Mouse (Mus musculus): Measurements from ENCODE around the gene Cbfa2t3. TPM values are rescaled to one million over a fixed set of nuclear protein-coding genes. Genes with fewer than 3 reads are reported as not detected.
A peak's percentile ranks its signal among the peaks of the same experiment; 100 is the strongest.

Gene Cbfa2t3
- total and polyA plus RNA-seq, 3 experiments = 10.5 to 102 TPM; not detected in 1

DNA sequence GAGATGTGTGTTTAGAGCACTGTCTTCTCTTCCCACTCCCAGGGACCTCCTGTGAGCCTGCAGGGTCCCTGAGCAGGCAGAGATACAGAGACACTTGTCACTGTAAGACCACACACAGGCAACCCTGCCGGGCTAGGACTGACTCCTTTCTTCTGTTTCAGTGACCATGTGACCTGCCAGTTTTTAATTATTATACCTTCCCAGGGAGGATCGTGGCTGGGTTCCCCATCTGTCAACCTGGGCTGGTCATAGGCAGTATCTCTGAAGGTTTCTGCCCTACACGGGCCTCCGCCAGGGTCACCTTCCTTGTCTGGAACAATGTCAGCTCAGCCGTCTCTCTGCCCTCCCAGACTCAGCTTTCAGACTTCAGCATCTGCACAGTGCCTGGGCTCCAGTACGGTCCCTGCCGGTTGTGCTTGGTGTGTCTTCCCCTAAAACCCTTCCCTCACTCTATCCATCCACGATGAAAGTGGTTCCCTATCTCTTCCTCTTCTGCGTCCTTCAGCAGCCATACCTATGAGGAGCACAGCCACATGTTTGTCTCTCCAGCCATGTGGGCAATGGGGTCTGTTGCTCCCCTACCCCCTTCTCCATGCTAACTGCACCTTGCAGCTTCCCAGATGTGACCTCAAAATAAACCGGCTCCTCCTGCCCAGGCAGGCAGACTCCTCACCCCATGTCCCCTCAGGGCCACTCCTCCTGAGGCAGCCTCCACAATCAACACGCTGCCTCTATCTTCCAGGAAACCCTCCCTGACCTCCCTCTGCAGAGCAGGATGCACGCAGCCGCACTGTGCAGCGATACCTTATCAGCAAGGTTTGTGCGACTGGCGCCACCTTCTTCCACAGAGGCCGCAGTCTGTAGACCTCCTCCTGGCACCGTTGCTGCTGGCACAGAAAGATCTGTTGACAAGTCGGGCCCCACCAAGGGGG lies 36.9 kb upstream of the Cbfa2t3 start:
- peak overlapping the region; percentile 45 to 62 for H3K4me3 ChIP-seq (ENCODE audit: control insufficient read depth in 1 of 2, insufficient read depth in 1 of 2, low read depth in 2 of 2, low read length in 2 of 2)
- H3K79me2 ChIP-seq (ENCODE audit: control insufficient read depth, insufficient read depth, low read length, poor library complexity) = no peaks in the 10 kb centered on the region; the same call in 1 of the 2 replicates
- no peaks in the 10 kb centered on the region for H3K9me3 ChIP-seq (replicated peaks; ENCODE audit: insufficient read depth, low read length)
- peaks cover 0 to 16% of the 10 kb centered on the region in 2 experiments; a peak in 2 of 4 replicates for H3K36me3 ChIP-seq (ENCODE audit: control insufficient read depth in 1 of 2, insufficient read depth in 2 of 2, low read length in 2 of 2)
- H3K4me1 ChIP-seq (ENCODE audit: control insufficient read depth in 1 of 2, insufficient read depth in 2 of 2, low read length in 2 of 2) = peaks cover 10 to 42% of the 10 kb centered on the region in 2 experiments
- no peaks in the 10 kb centered on the region for H3K27me3 ChIP-seq (ENCODE audit: control insufficient read depth in 1 of 2, insufficient read depth in 2 of 2, low read length in 2 of 2)
- peak overlapping the region; percentile 68 for H3K9ac ChIP-seq (ENCODE audit: control insufficient read depth, low read depth, low read length, poor library complexity, severe bottlenecking)
- peak overlapping the region; percentile 87 for H3K27ac ChIP-seq (ENCODE audit: control insufficient read depth, low read depth, low read length)
- DNase-seq (ENCODE audit: low read depth, low spot score) = peak; percentile 97
- TF ChIP-seq CHD2 (IDR thresholded peaks at IDR 0.05; ENCODE audit: low read length) = peak; percentile 20; the same call in 1 of the 2 replicates
- TF ChIP-seq MXI1 (IDR thresholded peaks at IDR 0.05; ENCODE audit: low read depth, low read length) = peak; percentile 93
- peak; percentile 85 to 96 for TF ChIP-seq EP300 (IDR thresholded peaks at IDR 0.05; ENCODE audit: low read depth in 1 of 2, low read length in 2 of 2)
- peak; percentile 67 for TF ChIP-seq TAL1 (IDR thresholded peaks at IDR 0.05; ENCODE audit: low read length)
- TF ChIP-seq POLR2AphosphoS5 (IDR thresholded peaks at IDR 0.05; ENCODE audit: borderline replicate concordance, low read depth, low read length) = no peak; the same call in 1 of the 2 replicates
- peak; percentile 76 for TF ChIP-seq NRF1 (IDR thresholded peaks at IDR 0.05; ENCODE audit: insufficient read depth, low read depth, low read length, poor library complexity, severe bottlenecking)
- TF ChIP-seq MAZ (IDR thresholded peaks at IDR 0.05; ENCODE audit: low read depth, low read length) = peak; percentile 85
- TF ChIP-seq BHLHE40 (IDR thresholded peaks at IDR 0.05; ENCODE audit: borderline replicate concordance, low read depth, low read length) = peak; percentile 56; the same call in 1 of the 2 replicates
- TF ChIP-seq RAD21 (IDR thresholded peaks at IDR 0.05; ENCODE audit: low read depth, low read length) = no peak; the same call in 1 of the 2 replicates
- TF ChIP-seq CHD1 (IDR thresholded peaks at IDR 0.05; ENCODE audit: low read depth, low read length) = no peak
- TF ChIP-seq MEF2A (IDR thresholded peaks at IDR 0.05; ENCODE audit: extremely low read depth, insufficient replicate concordance, low read depth, low read length, poor library complexity, severe bottlenecking) = no peak
- TF ChIP-seq SIN3A (IDR thresholded peaks at IDR 0.05; ENCODE audit: low read length) = peak; percentile 96
- peak; percentile 89 for TF ChIP-seq TCF12 (IDR thresholded peaks at IDR 0.05; ENCODE audit: low read depth, low read length)
- peak; percentile 69 for TF ChIP-seq TBP (IDR thresholded peaks at IDR 0.05; ENCODE audit: low read depth, low read length)
- no peak for TF ChIP-seq USF2 (IDR thresholded peaks at IDR 0.05; ENCODE audit: borderline replicate concordance in 1 of 2, insufficient read depth in 1 of 2, low read depth in 1 of 2, low read length in 2 of 2)
- 0 out of 2 replicates have a peak, but pooled peaks have one; percentile 19 for TF ChIP-seq SMC3 (IDR thresholded peaks at IDR 0.05; ENCODE audit: low read depth, low read length)
- peak; percentile 78 for TF ChIP-seq MYB (IDR thresholded peaks at IDR 0.05; ENCODE audit: low read depth, low read length)
- peak; percentile 89 for TF ChIP-seq MAX (IDR thresholded peaks at IDR 0.05; ENCODE audit: low read length)
- peak; percentile 98 for TF ChIP-seq MYC (IDR thresholded peaks at IDR 0.05; ENCODE audit: low read depth, low read length)
- peak; percentile 87 for TF ChIP-seq ETS1 (IDR thresholded peaks at IDR 0.05; ENCODE audit: low read depth, low read length)
- TF ChIP-seq CTCF (IDR thresholded peaks at IDR 0.05 in 2 of 3, conservative IDR thresholded peaks at IDR 0.05 in 1 of 3; ENCODE audit: control insufficient read depth in 1 of 3, insufficient read depth in 1 of 3, low read depth in 2 of 3, low read length in 3 of 3, poor library complexity in 1 of 3, severe bottlenecking in 1 of 3) = peak in 2 of 3 experiments; percentile 12 to 29; a peak in 2 of 6 replicates
- TF ChIP-seq ZNF384 (IDR thresholded peaks at IDR 0.05; ENCODE audit: low read depth, low read length) = no peak
- TF ChIP-seq KAT2A (conservative IDR thresholded peaks at IDR 0.05; ENCODE audit: low read depth, low read length) = peak; percentile 56; the same call in 1 of the 2 replicates
- peak; percentile 85 for TF ChIP-seq POLR2AphosphoS2 (IDR thresholded peaks at IDR 0.05; ENCODE audit: low read length)
- peak; percentile 75 for TF ChIP-seq USF1 (IDR thresholded peaks at IDR 0.05; ENCODE audit: low read depth, low read length)
- 0 out of 2 replicates have a peak, but pooled peaks have one; percentile 63 for TF ChIP-seq ZMIZ1 (IDR thresholded peaks at IDR 0.05; ENCODE audit: low read depth, low read length)
- no peak for TF ChIP-seq GABPA (IDR thresholded peaks at IDR 0.05; ENCODE audit: low read depth, low read length)
- TF ChIP-seq JUND (IDR thresholded peaks at IDR 0.05; ENCODE audit: low read depth, low read length) = no peak
- TF ChIP-seq ZKSCAN1 (IDR thresholded peaks at IDR 0.05; ENCODE audit: low read depth, low read length) = no peak
- peak; percentile 91 for TF ChIP-seq GATA1 (IDR thresholded peaks at IDR 0.05; ENCODE audit: low read depth, low read length)
- peak; percentile 82 to 92 for TF ChIP-seq POLR2A (IDR thresholded peaks at IDR 0.05; ENCODE audit: control insufficient read depth in 1 of 2, insufficient read depth in 1 of 2, low read depth in 1 of 2, low read length in 2 of 2, poor library complexity in 1 of 2)
- peak; percentile 84 for TF ChIP-seq NELFE (IDR thresholded peaks at IDR 0.05; ENCODE audit: low read depth, low read length)
- TF ChIP-seq HCFC1 (IDR thresholded peaks at IDR 0.05; ENCODE audit: low read depth, low read length) = peak; percentile 65
- peak; percentile 62; the same call in 1 of the 2 replicates for TF ChIP-seq E2F4 (IDR thresholded peaks at IDR 0.05; ENCODE audit: borderline replicate concordance, low read depth, low read length)

All from MEL (cell line).